Mouse (Mus musculus) right cerebral cortex, postnatal 14 days (tissue): ENCODE data around the gene Slc8a2.

Experiments
- DNase-seq: peaks from one replicate; pipeline ENCODE4 v3.0.0; 2022

Slc8a2 gene

DNA sequence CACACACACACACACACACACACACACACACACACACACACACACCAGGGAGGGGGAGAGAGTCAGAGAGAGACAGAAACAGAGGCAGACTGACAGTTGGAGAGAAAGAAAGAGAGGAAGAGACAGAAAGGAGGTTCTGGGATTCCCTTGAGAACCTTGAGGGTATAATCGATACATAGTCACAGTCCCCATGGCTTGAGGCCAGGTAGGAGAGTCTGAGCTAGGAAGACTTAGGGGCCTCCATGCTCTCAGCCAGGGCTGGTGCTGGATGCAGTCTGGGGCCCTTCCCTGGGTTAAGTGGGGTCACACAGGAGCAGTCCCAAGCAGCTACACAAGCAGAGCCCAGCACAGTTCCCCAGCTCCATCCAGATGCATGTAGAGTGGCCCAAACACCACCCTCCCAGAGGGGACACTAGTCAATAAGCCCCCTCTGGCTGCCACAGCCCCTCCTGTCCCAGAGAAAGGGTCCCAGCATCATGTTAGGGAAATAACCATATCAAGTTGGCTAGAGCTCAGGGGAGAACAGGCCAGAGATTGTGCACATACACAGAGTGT, 43.0 kb downstream of the Slc8a2 start:
- no peak for DNase-seq

DNA sequence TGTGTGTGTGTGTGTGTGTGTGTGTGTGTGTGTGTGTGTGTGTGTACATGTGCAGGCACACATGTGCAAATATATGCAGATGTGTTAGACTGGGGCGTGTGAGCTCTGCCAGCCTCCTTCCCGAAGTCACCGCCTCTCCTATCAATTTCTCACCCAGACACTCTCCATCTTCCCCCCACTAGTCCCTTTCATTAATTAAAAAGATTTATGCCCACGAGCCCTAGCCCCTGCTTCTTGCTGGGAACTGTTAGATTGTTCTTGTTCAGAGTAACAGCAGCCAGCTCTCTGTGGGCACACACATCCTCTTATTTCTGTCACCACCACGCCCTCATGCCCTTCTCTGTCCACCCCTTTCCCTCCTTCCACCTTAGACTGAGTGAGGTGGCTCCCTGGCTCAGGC, 43.5 kb downstream of the Slc8a2 start:
- no peak for DNase-seq

DNA sequence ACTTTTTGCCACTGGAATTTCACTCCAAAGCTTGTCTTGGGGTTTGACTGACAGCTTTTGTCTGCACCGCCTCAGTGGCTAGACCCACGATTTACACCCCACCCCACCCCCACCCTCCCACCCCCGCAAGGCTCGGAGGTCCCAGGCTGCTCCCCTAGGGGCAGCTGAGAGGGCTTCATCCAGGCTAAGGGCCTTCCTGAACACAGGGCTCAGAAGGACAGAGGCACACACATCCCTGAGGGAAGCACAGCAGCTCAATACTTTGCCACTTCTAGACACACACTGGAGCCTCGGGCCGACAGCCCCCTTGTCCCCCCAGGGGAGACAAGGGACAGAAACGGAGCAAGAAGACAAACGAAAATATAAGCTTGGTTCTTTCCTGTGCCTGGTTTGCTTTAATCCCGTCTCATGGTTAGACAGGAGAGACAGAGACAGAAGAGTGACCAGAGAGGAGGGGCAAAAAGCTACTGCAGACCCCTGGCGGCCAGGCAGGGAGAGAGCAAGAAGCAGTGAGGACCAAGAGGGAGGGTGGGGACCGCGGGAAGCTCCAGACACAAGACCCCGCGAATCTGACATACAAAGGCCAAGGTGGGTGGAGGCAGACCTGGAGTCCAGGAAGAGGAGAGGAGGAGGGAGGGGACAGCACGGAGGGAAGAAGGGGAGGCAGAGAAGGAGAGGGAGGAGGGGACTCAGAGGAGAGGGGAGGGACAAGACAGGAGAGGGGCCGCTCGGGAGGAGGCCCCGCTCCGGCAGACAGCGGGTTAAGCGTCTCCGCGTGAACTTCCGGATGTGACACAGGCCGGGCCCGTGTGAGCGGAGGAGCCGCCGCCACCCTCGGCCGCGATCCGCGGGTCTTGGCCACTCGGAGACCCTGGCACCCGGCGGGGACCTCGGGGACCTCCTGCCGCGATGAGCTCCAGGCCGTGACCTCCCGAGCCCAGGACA, 45.2 kb downstream of the Slc8a2 start, which contains the start of gene Meis3:
Gene Meis3 (plus strand): TSS at position 494 of the 945 bp plus-strand sequence.
- peak; percentile 65 for DNase-seq

DNA sequence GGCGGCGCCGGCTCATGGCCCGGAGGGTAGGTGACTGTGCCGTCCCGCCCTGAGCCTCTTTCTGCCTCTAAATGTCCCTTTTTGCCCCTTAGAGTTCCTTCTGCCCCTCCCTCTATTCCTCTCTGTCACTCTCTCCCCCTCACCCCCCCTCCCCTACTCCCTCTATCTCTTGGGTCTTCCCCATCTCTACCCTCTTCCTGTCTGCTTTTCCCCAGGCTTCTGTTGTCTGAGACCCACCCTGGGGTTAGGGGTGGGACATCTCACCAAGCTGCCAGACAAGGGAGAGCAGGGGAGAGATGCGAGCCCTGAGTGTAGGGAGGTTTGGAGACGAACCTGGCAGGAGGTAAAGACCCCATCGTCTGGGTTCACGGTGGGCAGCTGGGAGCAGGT, 45.9 kb downstream of the Slc8a2 start:
- DNase-seq, result no peak

DNA sequence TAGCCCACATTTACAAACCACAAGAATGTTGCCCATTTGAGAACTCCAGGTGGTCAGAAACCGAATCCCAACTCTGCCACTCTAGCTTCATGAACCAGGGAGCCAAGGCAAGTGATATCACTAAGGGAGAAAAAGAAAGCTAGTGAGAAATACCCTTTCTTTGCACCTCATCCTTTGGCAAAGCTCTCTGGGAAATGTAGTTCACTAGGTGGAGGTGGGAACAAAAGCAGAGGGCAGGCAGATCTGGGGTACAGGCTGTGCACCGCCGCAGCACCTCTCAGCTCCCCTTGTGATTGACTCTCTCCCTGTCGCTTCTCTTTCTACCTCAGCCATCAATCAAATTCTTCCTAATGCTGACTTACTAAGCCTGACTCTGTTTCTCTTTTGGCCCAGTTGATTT, 48.5 kb downstream of the Slc8a2 start:
- no peak for DNase-seq

DNA sequence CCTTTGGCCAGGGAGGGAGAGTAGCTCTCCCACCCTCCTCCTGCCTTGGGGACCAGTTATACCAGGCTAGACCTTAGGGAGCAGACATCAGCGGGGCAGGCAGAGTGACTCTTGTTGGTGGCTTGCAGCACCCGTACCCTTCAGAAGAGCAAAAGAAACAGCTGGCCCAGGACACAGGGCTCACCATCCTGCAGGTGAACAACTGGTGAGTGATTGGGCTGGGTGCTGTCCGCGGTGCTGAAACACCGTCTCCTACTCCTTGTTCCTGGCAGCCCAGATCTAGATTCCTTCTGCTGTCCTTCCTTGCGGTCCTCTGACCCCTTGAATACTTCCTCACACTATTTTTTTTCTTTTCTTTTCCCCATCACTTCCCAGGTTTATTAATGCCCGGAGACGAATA, 54.0 kb downstream of the Slc8a2 start:
- no peak for DNase-seq

DNA sequence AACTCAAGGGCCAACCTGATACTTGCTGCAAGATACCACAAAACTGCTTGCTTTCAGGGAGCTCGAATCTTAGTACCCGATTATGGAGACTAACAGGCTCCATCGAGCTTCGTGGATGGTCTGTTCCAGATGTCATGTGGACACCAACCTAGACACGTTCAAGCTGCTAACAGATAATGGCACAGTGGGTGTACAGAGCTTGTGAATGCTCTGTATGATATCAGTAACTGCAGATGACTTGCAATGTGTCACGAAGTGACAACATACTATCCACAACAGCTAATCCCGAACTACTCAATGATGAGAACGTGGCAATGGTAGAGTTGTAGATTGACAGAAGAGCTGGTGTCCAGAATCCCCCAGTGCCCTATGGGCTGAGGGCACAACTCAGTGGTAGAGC, 57.9 kb downstream of the Slc8a2 start:
- no peak for DNase-seq

DNA sequence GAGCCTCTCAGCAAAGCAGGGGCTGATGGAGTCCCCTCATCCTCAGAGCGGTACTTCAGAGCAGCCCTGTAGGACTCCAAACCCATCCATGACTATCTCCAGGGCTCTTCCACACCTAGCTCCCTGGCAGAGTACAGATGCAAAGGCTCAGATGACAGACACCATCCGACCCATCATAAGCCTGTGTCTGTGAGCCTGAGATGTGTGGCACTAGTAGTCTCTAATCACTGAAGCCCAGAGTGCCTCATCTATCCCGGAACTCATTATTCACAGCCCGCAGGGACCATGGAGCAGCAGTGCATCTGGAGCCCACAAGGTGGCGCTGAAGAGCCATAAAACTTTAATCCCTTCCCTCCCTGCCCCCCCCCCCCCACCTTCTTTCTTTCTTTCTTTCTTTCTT, 62.7 kb downstream of the Slc8a2 start:
- DNase-seq, result peak; percentile 74

DNA sequence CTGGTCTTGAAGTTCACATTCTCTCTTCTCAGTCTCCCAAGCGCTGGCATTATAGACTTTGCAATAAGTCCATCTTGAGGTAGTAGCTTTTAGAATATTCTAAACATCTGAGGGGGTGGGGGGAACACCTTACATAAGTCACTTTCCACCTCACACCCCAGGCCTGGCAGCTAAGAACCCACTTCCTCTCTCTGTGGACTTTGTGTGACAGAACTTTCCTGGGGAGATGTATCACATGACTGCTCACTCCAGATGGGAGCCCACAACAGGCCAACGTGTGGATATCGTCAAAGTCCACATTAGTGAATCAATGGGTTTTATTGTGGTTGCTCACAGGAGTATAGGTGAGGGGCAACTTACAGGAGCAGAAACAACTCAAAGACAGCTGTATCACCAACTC, 64.1 kb downstream of the Slc8a2 start:
- DNase-seq, result no peak

DNA sequence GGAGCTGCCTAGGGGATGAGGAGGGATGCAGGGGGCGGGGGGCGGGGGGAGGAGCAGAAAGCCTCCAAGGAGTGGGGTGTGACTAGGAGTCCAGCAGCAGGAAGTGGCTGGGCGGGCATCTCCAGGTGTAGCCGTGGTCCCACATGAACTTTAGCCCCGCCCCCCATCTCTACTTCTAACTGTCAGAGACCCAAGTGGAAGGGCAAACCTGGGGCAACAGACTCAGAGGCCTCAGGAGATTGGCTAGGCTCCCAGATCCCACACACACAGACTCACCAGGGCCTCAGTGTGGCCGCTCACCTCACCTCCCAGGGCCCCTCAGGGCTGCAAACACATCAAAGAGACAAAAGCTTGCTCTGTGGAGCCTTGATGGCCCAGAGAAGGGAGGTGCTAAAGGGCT, 67.0 kb downstream of the Slc8a2 start:
- no peak for DNase-seq

DNA sequence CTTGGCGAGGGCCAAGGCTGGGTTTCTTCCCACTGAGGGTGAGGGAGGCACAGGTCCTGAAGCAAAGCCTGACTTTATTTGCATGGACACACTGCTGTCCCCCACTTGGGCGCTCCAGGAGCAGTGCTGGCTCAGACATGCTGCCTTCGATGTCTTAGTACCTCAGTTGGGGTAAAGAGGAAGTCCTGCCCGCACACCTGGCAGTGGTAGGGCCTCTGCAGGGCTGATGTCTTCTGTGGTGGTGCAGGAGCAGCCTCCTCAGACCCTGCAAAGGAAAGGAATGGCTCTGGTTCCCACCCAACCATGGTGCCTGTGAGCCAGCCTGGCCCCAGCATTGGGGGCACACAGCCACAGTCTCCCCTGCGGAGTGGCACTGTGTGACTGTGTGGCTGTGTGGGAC, 67.5 kb downstream of the Slc8a2 start:
- DNase-seq, result no peak

DNA sequence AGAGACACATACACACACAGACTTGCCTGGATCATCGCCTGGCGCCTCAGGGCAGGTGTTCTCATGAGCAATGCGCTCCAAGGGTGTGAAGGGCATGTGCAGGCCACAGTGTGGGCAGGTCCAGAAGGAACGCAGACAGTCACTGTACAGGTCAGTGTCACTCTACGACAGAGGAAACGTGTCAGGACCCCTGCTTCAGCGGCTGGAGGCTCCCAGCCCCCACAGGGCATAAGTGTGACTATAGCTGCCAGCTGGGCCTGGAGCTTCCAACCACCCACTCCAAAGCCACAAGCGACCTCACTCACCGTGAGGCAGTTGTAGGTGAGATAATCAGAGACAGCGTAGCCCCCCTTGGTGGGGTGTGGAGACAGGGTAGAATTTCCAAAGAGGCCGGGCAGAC, 68.9 kb downstream of the Slc8a2 start:
- DNase-seq, result no peak

DNA sequence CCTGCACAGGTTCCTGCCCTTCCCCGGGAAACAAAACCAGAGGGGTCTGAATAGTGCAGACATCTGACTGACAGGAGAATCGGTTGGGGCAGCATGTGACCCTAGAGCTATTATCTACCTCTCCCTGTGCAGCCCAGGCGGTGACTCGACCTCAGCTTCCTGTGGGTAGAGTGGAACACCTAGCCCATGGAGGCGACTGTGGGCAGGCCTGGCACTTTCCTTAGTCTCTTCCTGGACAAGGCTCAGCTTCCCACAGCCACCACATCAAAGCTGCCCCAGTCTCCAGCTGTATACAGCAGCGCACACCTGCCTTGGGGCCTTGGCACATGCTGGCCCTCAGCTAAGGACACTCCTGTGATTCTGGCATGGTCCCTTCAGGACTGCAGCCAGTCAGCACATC, 71.5 kb downstream of the Slc8a2 start:
- no peak for DNase-seq

DNA sequence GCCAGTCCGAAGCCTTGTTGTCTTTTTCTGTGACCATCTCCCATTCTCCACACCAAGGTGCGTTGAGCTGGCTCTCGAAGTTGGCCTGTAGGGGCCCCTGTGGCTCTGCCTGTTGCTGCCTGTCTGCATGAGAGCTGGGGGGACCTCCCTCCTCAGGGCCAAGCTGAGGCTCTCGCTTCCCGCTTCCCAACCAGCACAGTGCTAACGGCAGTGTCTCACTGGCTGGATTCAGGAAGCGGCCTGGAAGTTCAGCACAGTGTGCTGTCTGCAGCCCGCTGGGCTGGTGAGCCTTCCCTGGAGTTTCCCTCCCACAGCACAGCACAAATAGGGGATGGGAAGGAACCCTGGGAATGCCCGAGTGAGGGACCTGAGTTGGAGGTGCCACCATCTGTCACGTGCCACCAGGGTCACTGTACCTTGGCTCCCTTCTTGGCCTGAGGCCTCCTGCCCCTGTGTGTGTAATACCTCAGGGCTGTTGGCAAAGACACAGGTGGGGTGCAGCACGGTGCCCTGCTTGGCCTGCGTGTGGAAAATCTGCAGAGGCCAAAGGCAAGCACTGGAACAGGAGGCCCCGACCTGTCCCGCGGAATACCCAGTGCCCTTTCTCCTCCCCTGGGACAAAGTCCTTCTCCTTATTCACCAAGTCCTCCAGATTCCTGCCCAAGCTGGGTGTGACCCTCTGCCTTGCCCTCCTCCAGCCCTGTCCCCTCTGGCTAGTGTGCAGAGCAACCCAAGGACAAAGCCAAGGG, 73.3 kb downstream of the Slc8a2 start:
- DNase-seq, result no peak

DNA sequence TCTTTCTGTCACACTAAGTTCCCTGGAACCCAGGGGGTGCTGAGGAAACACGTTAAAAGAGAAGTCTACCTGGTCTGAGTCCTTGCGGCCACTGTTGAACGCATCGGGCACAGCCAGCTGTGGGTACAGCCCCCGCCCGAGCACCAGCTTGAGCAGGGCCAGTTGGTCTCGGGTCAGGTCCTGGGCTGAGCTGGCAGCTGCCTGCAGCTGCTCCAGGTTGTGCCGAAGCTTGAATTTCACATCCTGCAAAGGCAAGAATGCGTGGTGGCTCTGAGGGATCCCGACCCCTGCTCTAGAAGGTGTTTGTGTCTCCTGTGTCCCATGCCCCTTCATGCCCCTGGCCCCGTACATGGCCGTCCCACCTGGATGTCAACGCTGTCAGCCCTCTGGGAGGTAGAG, 73.9 kb downstream of the Slc8a2 start:
- DNase-seq, result no peak

DNA sequence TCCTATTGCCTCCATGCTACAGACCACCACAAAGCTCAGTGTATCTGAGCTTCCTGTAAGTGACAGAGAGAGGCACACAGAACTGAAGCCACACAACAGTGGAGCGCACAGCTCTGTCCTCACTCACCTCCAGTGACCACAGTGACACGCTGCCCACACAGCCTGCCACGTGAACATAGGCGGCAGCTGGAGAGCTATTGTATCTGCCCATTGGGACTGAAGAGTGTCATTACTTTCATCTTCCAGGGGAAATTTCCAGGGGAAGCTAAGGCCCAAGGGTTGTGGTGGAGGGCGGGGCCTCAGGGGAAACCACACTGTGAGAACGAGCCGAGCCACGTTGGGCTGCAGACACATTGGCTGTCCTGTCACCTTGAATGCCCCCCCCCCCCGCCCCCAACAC, 75.2 kb downstream of the Slc8a2 start:
- DNase-seq, result no peak

DNA sequence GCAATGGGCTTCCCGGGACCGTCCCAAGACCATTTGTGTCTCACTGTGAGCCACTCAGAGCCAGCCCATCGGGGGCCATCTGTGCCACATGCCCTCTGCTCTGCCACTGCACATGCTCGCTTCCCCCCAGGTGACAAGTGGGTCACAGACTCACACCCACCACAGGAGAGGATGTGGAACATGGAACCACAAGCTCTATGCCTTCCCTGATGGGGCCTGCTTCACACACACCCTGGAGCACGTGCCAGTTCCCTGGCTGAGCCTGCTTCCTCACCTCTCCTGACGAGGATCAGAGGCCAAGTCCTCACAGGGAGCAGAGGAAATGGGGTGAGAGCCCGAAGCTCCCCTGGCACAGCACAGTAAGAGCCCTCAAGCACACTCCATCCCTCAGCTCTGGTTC, 77.5 kb downstream of the Slc8a2 start:
- no peak for DNase-seq

DNA sequence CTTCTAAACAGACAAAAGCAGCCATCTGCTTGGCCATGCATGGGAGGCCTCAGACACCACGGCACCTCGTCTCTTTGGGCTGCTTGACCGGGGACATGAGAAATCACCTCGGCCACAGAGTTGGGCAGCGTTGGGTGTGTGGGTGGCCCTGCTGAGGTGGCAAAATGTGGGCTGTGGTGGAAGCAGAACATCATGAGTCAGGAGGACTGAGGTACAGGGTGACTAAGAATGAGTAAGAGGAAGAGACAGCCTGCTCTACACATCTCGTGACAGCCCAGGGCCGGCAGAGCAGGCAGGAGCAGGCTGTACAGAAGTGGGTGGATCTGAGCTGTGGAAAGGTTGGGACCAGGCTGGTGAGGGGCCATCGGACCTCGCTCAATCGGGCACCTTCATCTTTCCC, 77.9 kb downstream of the Slc8a2 start:
- no peak for DNase-seq

DNA sequence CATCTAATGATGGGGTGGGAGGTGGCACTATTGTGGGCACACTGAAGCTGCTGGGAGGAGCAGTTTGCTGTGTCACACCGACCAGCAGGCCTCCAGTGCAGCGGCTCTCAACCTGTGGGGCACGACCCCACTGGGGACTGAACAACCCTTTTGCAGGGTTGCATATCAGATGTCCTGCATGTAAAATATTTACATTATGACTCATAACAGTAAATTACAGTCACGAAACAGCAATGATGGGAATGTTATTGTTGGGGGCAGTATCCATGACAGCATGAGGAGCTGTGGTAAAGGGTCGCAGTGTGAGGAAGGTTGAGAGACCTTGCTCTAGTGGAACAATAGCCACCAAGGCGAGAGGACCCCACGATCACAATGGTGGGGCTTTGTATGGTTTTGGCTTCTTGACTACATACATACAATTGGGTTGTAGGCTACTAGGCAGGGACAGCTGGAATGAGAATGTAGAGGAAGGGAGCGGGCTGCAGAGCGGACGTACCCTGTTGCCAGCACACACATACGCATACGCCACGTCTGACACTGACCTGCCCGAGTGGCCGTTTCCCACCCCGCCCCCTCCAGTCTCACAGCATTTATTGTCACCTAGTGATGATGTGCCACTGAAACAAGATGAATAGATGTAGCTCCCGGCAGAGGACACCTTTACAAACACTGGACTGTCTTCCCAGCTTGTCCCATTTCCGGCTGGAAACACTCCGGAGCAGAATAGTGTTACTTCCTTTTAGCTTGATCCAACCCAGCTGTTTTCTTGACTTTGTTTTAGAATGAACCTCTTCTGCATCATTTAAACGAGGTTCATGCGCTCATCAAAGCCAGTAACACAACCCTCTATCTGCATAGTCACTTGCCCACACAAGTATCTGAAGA, 79.4 kb downstream of the Slc8a2 start:
- DNase-seq, result no peak
